Mouse (Mus musculus) A20 (cell line): ENCODE measurements around the gene Dpyd.

Source experiments
- DNase-seq: peaks from one replicate; pipeline ENCODE4 v3.0.0-alpha.2; 2011; ENCODE audit warnings: low read depth, low spot score

Dpyd gene

DNA sequence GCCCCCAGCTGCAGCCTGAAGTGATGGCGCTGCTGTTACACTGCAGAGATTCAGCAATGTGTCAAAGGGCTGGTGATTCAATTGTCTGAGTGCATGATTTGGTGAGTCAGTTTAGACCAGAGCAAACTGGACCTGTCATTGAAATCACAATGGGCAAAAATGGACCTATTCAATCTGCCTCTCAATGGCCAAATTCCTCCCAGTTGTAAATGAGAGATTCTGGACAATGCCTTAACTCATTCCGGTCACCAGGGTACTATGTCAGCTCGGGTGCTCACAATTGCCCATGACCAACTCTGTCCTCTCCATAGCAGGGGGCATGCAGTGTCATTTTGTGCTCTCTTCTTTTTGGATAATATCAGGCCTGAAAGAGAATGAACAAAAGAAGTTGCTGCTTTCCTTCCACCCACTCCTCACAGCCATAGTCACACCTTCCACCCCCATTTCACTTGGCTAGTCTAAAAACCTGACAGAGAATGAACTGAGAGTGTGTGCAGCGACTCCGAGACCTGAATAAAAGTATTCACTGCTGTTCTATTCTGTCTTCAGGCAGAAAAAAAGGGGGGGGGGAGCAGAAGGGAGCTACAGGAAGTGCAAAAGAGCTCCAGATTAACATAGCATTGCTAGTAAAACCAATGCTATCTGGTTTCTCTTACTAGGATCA is 533.4 kb downstream of the Dpyd start:
- DNase-seq: no peak

GRCm38 (mm10) chr3:119126003-119126402 is 564.1 kb downstream of the Dpyd start:
- DNase-seq: no peak

GRCm38 (mm10) chr3:119128076-119128475 is 566.1 kb downstream of the Dpyd start:
- no peak for DNase-seq

DNA sequence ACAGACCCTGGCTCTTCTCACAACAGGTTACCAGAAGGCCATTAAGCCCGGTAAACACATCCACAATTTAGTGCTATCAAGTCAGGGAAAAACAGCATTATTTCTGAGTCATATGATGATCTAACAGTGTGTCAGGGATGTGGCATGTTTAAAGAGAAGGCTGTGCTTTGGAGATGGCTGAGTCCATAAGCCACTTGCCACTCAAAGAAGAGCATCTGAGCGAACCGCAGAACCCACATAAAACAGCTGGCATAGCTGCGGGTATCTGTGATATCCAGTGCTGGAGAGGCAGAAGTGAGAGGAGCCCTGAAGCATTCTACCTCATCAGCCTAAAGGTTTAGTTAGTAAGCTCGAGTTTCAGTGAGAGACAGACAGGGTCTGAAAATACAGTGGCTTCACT is 581.1 kb downstream of the Dpyd start:
- no peak for DNase-seq

GRCm38 (mm10) chr3:119144788-119145187 is 582.9 kb downstream of the Dpyd start:
- no peak for DNase-seq

GRCm38 (mm10) chr3:119154604-119155444 is 592.9 kb downstream of the Dpyd start:
- no peak for DNase-seq

GRCm38 (mm10) chr3:119158670-119159069 is 596.7 kb downstream of the Dpyd start:
- no peak for DNase-seq

DNA sequence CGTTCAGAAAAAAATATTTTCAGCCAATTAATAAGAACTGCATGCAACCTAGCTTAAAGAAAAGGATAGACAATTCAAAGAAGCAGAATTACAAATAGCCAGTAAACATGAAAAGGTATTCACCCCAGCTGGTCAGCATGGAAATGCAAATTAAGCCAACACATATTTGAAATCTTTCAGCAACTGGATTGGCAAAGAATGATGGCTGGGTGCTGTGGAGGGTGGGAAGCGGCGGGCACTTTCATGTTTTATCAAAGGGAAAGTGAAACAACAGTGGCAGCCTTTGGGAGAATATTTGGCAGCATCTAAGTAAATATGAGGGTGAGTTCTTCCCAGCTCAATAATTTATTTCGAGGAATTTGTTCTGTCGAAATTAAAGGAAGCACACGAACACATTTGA is 603.8 kb downstream of the Dpyd start:
- DNase-seq: no peak

DNA sequence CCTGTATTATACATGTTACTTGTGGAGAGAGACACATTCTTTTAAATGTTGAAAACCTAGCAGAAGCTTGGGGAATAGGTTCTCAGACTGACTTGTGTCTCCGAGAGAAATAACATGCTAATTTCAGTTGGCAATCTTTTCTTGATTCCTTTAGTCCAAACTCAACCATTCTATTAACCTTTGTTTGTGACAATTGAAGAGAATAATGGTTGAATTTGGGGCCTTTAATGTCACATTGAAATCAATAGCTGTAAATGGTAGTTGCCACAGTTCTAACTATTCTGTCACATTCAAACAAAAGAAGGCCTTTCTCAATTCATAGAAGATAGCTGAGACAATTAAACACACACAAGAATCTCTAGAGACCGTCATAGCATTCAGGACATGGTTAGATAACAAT is 606.2 kb downstream of the Dpyd start:
- no peak for DNase-seq

DNA sequence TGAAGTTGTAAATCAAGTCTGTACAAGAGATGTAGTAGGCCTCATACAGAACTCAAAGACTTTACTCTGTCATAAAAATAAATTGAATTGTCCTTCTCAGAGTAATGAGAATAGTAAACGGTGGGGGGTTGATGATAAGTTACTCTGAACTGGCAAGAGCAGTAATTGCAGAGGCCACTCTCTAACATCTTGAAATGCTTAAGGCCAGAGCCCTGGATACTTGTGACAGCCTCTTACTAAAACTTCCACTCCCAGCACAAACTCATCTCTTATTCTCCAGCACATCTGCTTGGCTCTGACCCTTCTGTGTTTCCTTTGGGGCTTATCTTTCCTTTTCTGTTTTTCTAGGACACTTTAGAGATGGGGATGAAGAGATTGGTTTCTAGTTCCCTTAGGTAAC is 606.7 kb downstream of the Dpyd start:
- DNase-seq: no peak

DNA sequence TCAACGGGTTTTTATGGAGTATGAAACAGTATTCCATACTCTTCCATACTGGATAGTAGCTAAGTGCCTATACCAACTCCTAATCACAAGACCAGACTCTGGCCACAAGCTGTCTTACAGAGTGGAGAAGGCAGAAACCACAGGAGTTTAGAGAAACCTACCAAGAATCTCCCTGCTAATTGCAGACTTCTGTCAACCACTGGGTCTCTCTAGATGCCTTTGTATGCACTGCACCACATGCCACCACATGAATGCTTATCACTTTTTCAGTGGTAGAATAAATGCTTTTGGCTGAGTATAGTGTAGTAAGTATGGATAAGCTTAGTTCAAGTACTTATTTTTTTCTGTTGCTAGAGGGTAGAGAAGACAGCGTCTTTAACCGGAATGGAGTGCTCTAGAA is 621.3 kb downstream of the Dpyd start:
- DNase-seq: no peak

DNA sequence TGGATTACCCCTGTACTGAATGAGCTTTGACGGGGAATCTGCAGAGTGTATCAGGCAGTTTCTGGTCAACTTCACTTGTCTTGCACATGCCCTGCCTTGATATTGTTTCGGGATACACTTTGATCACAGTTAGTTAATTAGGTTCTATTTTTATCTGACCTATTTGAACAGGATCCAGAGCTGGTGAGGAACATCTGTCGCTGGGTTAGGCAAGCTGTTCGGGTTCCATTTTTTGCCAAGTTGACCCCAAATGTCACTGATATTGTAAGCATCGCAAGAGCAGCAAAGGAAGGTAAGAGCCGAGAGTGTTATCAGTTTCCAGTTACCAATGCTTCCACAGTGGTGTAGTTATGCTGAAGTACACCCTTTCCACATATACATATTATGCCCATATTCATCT is 632.1 kb downstream of the Dpyd start:
- DNase-seq: no peak

GRCm38 (mm10) chr3:119195613-119196012 is 633.7 kb downstream of the Dpyd start:
- no peak for DNase-seq

DNA sequence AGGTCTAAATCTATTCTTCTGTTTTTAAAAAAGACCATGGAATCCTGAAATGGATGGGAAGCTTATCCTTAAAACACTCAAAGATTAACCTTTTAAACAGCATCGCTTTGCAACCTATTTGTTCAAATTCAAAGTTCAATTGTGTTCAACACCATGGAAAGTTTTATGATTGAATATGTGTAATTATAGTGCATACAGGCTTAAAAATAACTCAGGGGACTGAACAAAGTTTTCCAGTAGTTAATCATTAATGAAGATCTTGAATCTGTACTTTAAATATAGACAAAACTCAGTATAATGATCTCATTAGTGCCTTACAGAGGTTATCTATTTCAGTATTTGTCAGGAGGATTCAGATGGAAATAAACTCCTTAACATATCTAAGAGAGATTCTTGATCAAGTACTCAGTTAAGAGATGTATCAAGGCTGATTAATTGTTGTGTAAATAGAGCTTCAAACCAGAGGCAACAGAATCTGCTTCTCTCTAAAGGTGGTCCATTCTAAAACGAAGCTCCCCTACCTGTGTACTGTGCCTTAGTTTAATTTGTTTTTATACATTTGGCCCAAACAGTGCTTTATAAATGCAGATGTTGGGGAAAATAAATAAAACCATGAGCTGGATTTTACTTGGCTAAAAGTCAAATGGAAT is 659.0 kb downstream of the Dpyd start:
- DNase-seq: no peak

DNA sequence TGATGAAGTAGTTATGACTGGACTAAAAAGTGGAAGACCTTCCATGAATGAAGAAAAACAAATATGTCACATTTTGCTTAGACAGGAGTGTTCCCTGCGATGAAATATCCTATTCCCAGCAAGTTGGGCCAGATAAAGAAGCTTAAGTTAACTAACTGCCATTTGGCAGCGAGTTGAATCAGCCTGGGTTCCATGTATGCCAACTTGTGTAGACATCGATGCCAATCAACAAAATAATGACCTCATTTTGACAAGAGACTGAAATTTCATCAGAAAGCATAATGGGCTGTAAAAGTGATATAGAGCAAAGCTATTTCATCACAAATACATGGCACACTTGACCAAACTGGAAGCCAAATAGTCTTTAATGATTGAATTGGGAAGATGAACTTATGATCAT is 681.3 kb downstream of the Dpyd start:
- no peak for DNase-seq

GRCm38 (mm10) chr3:119256516-119256915 is 694.6 kb downstream of the Dpyd start:
- no peak for DNase-seq

GRCm38 (mm10) chr3:119275241-119275640 is 713.3 kb downstream of the Dpyd start:
- DNase-seq: no peak

GRCm38 (mm10) chr3:119280671-119281070 is 718.7 kb downstream of the Dpyd start:
- DNase-seq: no peak

- no peak for DNase-seq
Observed at GRCm38 (mm10) chr3:119314693-119315092, 752.8 kb downstream of the Dpyd start.

GRCm38 (mm10) chr3:119329063-119329462 is 767.1 kb downstream of the Dpyd start:
- DNase-seq: no peak

DNA sequence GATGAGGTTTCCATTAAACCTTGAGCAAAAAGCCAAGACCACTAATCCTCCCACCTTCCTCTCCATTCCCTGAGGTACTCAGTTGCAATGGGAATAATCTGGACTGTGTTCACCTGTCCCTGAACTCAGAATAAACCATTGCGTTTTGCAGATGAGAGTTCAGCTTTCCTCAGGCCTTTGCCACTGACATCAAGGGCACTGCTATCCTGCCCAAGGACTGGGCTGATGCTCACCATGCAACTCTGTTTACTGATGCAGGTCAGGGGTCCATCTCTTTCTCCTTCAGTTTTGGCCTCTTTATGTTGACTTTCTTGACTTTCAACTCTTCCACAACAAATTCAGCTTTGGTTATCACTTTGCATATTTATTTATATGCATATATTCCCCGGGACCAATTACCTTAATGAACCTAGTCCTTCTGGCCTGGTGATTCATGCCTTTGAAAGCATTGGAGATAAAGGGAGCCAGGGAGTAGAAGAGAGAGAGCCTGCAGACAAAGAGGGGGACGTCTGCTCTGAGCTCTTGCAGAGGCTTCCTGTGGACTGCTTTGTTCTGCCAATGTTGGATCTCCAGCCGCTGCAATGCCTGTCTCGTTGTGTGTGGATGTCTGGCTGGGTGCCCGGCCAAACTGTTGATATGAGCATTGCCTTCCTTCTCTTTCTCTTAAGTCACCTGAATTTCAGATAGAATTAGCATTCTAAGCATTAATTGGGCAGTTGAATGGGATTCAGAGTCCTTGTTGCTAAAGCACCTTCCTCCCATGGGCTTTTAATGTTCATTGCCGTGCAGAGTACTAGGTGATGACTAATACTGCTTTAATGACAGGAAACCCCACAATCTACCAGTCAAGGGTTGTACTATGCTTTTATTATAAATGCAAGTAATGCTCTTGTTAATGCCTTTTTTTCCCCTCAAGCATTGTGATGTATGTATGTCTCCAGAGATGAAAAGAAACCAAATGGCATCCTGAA is 771.7 kb downstream of the Dpyd start:
- DNase-seq: no peak
